Mouse (Mus musculus): ENCODE data around the gene Ctsa. TPM values are rescaled to one million over a fixed set of nuclear protein-coding genes. Genes with fewer than 3 reads are reported as not detected.

Gene Ctsa
- polyA plus RNA-seq, 1 experiment from 2014 or later = 1,079 TPM

GRCm38 (mm10) chr2:164815348-164815747, 17.3 kb upstream of the Ctsa start:
- no peak for ATAC-seq
- H3K4me1 ChIP-seq (replicated peaks; ENCODE audit: control insufficient read depth, insufficient read depth, low read length) = no peaks in the 10 kb centered on the region; the same call in 1 of the 2 replicates
- H3K4me2 ChIP-seq (replicated peaks; ENCODE audit: low read depth) = no peak overlapping the region
- 86% methylated on average over 5 of the region's 5 CpGs for WGBS
- no peak overlapping the region for H3K27ac ChIP-seq (ENCODE audit: low read depth, low read length)
- H3K36me3 ChIP-seq (ENCODE audit: control insufficient read depth, insufficient read depth) = peaks cover 10% of the 10 kb centered on the region
- TF ChIP-seq CTCF (IDR thresholded peaks at IDR 0.05; ENCODE audit: low read depth) = no peak
- no peaks in the 10 kb centered on the region for H3K9me3 ChIP-seq (ENCODE audit: control insufficient read depth)
- H3K27me3 ChIP-seq (replicated peaks; ENCODE audit: control insufficient read depth, insufficient read depth, low read length) = no peaks in the 10 kb centered on the region
- H3K4me3 ChIP-seq (ENCODE audit: low read depth, low read length) = no peak overlapping the region
- no peak overlapping the region for H3K9ac ChIP-seq (ENCODE audit: low read depth, low read length)

GRCm38 (mm10) chr2:164815821-164816220, 16.9 kb upstream of the Ctsa start:
- no peak for ATAC-seq
- Histone ChIP-seq H3K27me3 (replicated peaks; ENCODE audit: control insufficient read depth, insufficient read depth, low read length) (no peaks in the 10 kb centered on the region), H3K27ac (ENCODE audit: low read depth, low read length) (no peak overlapping the region), H3K4me3 (ENCODE audit: low read depth, low read length) (no peak overlapping the region), H3K36me3 (ENCODE audit: control insufficient read depth, insufficient read depth) (peaks cover 15% of the 10 kb centered on the region), H3K9me3 (ENCODE audit: control insufficient read depth) (no peaks in the 10 kb centered on the region), H3K4me2 (replicated peaks; ENCODE audit: low read depth) (no peak overlapping the region), H3K4me1 (replicated peaks; ENCODE audit: control insufficient read depth, insufficient read depth, low read length) (no peaks in the 10 kb centered on the region; the same call in 1 of the 2 replicates), H3K9ac (ENCODE audit: low read depth, low read length) (no peak overlapping the region)
- TF ChIP-seq CTCF (IDR thresholded peaks at IDR 0.05; ENCODE audit: low read depth) = no peak
- 87% methylated on average over 8 of the region's 8 CpGs for WGBS

- no peak overlapping the region for H3K27ac ChIP-seq (ENCODE audit: low read depth, low read length)
- H3K4me1 ChIP-seq (replicated peaks; ENCODE audit: control insufficient read depth, insufficient read depth, low read length) = no peaks in the 10 kb centered on the region; the same call in 1 of the 2 replicates
- no peaks in the 10 kb centered on the region for H3K27me3 ChIP-seq (replicated peaks; ENCODE audit: control insufficient read depth, insufficient read depth, low read length)
- H3K4me2 ChIP-seq (replicated peaks; ENCODE audit: low read depth) = no peak overlapping the region
- ATAC-seq = no peak
- H3K36me3 ChIP-seq (ENCODE audit: control insufficient read depth, insufficient read depth) = peaks cover 26% of the 10 kb centered on the region
- no peaks in the 10 kb centered on the region for H3K9me3 ChIP-seq (ENCODE audit: control insufficient read depth)
- WGBS = 76% methylated on average over 6 of the region's 6 CpGs
- no peak overlapping the region for H3K4me3 ChIP-seq (ENCODE audit: low read depth, low read length)
- H3K9ac ChIP-seq (ENCODE audit: low read depth, low read length) = no peak overlapping the region
- no peak for TF ChIP-seq CTCF (IDR thresholded peaks at IDR 0.05; ENCODE audit: low read depth)
Measured at GRCm38 (mm10) chr2:164817206-164817605, 15.5 kb upstream of the Ctsa start.

- Histone ChIP-seq H3K4me2 (replicated peaks; ENCODE audit: low read depth) (no peak overlapping the region), H3K36me3 (ENCODE audit: control insufficient read depth, insufficient read depth) (peaks cover 26% of the 10 kb centered on the region), H3K9ac (ENCODE audit: low read depth, low read length) (no peak overlapping the region), H3K4me3 (ENCODE audit: low read depth, low read length) (no peak overlapping the region), H3K27me3 (replicated peaks; ENCODE audit: control insufficient read depth, insufficient read depth, low read length) (no peaks in the 10 kb centered on the region), H3K4me1 (replicated peaks; ENCODE audit: control insufficient read depth, insufficient read depth, low read length) (no peaks in the 10 kb centered on the region; the same call in 1 of the 2 replicates), H3K9me3 (ENCODE audit: control insufficient read depth) (no peaks in the 10 kb centered on the region), H3K27ac (ENCODE audit: low read depth, low read length) (no peak overlapping the region)
- no peak for ATAC-seq
- peak; percentile 39 for TF ChIP-seq CTCF (IDR thresholded peaks at IDR 0.05; ENCODE audit: low read depth)
- whole genome bisulfite sequencing = 57% methylated on average over 5 of the region's 5 CpGs
Measured at GRCm38 (mm10) chr2:164817703-164818102, 15.0 kb upstream of the Ctsa start.

GRCm38 (mm10) chr2:164821060-164821459, 11.6 kb upstream of the Ctsa start:
- Histone ChIP-seq H3K36me3 (ENCODE audit: control insufficient read depth, insufficient read depth) (peaks cover 33% of the 10 kb centered on the region), H3K4me2 (replicated peaks; ENCODE audit: low read depth) (no peak overlapping the region), H3K27ac (ENCODE audit: low read depth, low read length) (no peak overlapping the region), H3K9me3 (ENCODE audit: control insufficient read depth) (no peaks in the 10 kb centered on the region), H3K27me3 (replicated peaks; ENCODE audit: control insufficient read depth, insufficient read depth, low read length) (no peaks in the 10 kb centered on the region), H3K9ac (ENCODE audit: low read depth, low read length) (no peak overlapping the region), H3K4me3 (ENCODE audit: low read depth, low read length) (no peak overlapping the region), H3K4me1 (replicated peaks; ENCODE audit: control insufficient read depth, insufficient read depth, low read length) (no peaks in the 10 kb centered on the region)
- ATAC-seq = no peak
- TF ChIP-seq CTCF (IDR thresholded peaks at IDR 0.05; ENCODE audit: low read depth) = no peak
- 84% methylated on average over 6 of the region's 6 CpGs for WGBS

- TF ChIP-seq CTCF (IDR thresholded peaks at IDR 0.05; ENCODE audit: low read depth) = 0 out of 2 replicates have a peak, but pooled peaks have one; percentile 17
- H3K27me3 ChIP-seq (replicated peaks; ENCODE audit: control insufficient read depth, insufficient read depth, low read length) = no peaks in the 10 kb centered on the region
- H3K36me3 ChIP-seq (ENCODE audit: control insufficient read depth, insufficient read depth) = peaks cover 49% of the 10 kb centered on the region
- H3K4me3 ChIP-seq (ENCODE audit: low read depth, low read length) = peak within 1 kb of the TSS; percentile 68
- H3K9ac ChIP-seq (ENCODE audit: low read depth, low read length) = peak within 1 kb of the TSS; percentile 65
- peak within 1 kb of the TSS; percentile 55 for H3K27ac ChIP-seq (ENCODE audit: low read depth, low read length)
- no peaks in the 10 kb centered on the region for H3K4me1 ChIP-seq (replicated peaks; ENCODE audit: control insufficient read depth, insufficient read depth, low read length)
- H3K9me3 ChIP-seq (ENCODE audit: control insufficient read depth) = no peaks in the 10 kb centered on the region
- ATAC-seq = peak; percentile 99
- peak within 1 kb of the TSS; percentile 87 for H3K4me2 ChIP-seq (replicated peaks; ENCODE audit: low read depth)
- WGBS = under 1% methylated on average over 32 of the region's 32 CpGs
Measured at GRCm38 (mm10) chr2:164822636-164823165, 10.0 kb upstream of the Ctsa start, which contains the start of gene Zswim1. Gene Zswim1, plus strand, starts transcription at chr2:164822686.

Measured in intestine, postnatal 0 days (tissue).